Mouse (Mus musculus) brown adipose tissue, adult 24 weeks (tissue): ENCODE measurements around the gene Tnni3. TPM values are rescaled to one million over a fixed set of nuclear protein-coding genes. Genes with fewer than 3 reads are reported as not detected.

Source experiments
- H3K27ac ChIP-seq: fragments of 200-500 bp; replicated peaks from 2 replicates; pipeline ENCODE4 v1.5.1; 2012; ENCODE audit warnings: low read depth, mild to moderate bottlenecking, low read length
- H3K4me1 ChIP-seq: fragments of 200-500 bp; 2 replicates; pipeline ENCODE4 v1.6.1; 2012; ENCODE audit warnings: low read length, mixed read lengths; ENCODE audit not compliant: control insufficient read depth, insufficient read depth, insufficient read length
- H3K4me3 ChIP-seq: fragments of 200-500 bp; 2 replicates; pipeline ENCODE4 v1.5.1; 2012; ENCODE audit warnings: low read depth, mild to moderate bottlenecking, low read length, moderate library complexity; ENCODE audit not compliant: insufficient read depth
- polyA plus RNA-seq: library from polyadenylated mRNA; stranded (reverse); fragments of >200 nt; gene quantifications from 2 replicates; pipeline ENCODE4 v1.2.4, GENCODE M21; 2012; ENCODE audit not compliant: missing spikeins, insufficient read depth, insufficient read length

Tnni3 gene
- polyA plus RNA-seq, 1 experiment: not detected

- H3K4me1 ChIP-seq: no peaks in the 10 kb centered on the region
- H3K4me3 ChIP-seq: peak overlapping the region; percentile 61
- no peak overlapping the region for H3K27ac ChIP-seq
Observed at GRCm38 (mm10) chr7:4527302-4527689, 3.3 kb upstream of the Tnni3 start.

- Histone ChIP-seq H3K27ac (peak overlapping the region; percentile 73), H3K4me3 (peak overlapping the region; percentile 61), H3K4me1 (no peaks in the 10 kb centered on the region)
Observed at GRCm38 (mm10) chr7:4526341-4527301, 2.6 kb upstream of the Tnni3 start.

GRCm38 (mm10) chr7:4523205-4524130 lies 561 bp downstream of the Tnni3 start:
- Histone ChIP-seq H3K4me1 (no peaks in the 10 kb centered on the region), H3K27ac (no peak overlapping the region), H3K4me3 (no peak overlapping the region)

- Histone ChIP-seq H3K27ac (no peak overlapping the region), H3K4me3 (no peak overlapping the region), H3K4me1 (no peaks in the 10 kb centered on the region)
Observed at GRCm38 (mm10) chr7:4522292-4522691, 1.7 kb downstream of the Tnni3 start.

GRCm38 (mm10) chr7:4521231-4522003 lies 2.6 kb downstream of the Tnni3 start:
- no peak overlapping the region for H3K4me3 ChIP-seq
- no peaks in the 10 kb centered on the region for H3K4me1 ChIP-seq
- H3K27ac ChIP-seq: no peak overlapping the region

- Histone ChIP-seq H3K27ac (no peak overlapping the region), H3K4me1 (no peaks in the 10 kb centered on the region), H3K4me3 (no peak overlapping the region)
Observed at GRCm38 (mm10) chr7:4518487-4518886, 5.5 kb downstream of the Tnni3 start.

GRCm38 (mm10) chr7:4516332-4517050 lies 7.5 kb downstream of the Tnni3 start, which contains the start of gene Tnnt1:
TSS of gene Tnnt1 (minus strand) at chr7:4516382.
- no peak within 1 kb of the TSS for H3K4me3 ChIP-seq
- H3K27ac ChIP-seq: no peak within 1 kb of the TSS
- no peaks in the 10 kb centered on the region for H3K4me1 ChIP-seq

GRCm38 (mm10) chr7:4515853-4516252 lies 8.2 kb downstream of the Tnni3 start:
- no peak overlapping the region for H3K27ac ChIP-seq
- H3K4me1 ChIP-seq: no peaks in the 10 kb centered on the region
- H3K4me3 ChIP-seq: no peak overlapping the region

GRCm38 (mm10) chr7:4513829-4514712 lies 10.0 kb downstream of the Tnni3 start:
- no peak overlapping the region for H3K27ac ChIP-seq
- H3K4me3 ChIP-seq: no peak overlapping the region
- H3K4me1 ChIP-seq: no peaks in the 10 kb centered on the region

- Histone ChIP-seq H3K4me3 (no peak overlapping the region), H3K4me1 (no peaks in the 10 kb centered on the region), H3K27ac (no peak overlapping the region)
Observed at GRCm38 (mm10) chr7:4513236-4513635, 10.8 kb downstream of the Tnni3 start.

GRCm38 (mm10) chr7:4511489-4512224 lies 12.4 kb downstream of the Tnni3 start:
- H3K27ac ChIP-seq: no peak overlapping the region
- H3K4me1 ChIP-seq: no peaks in the 10 kb centered on the region
- H3K4me3 ChIP-seq: no peak overlapping the region

- Histone ChIP-seq H3K4me3 (no peak overlapping the region; the same call in 1 of the 2 replicates), H3K4me1 (peaks cover under 1% of the 10 kb centered on the region; the same call in 1 of the 2 replicates), H3K27ac (no peak overlapping the region)
Observed at GRCm38 (mm10) chr7:4509863-4510608, 14.0 kb downstream of the Tnni3 start.
